Mouse (Mus musculus) spleen, adult 2 months (tissue): ENCODE measurements around the gene Erbb4.

Source experiments
- CTCF ChIP-seq: fragments of 200-500 bp; IDR thresholded peaks from 2 replicates; pipeline ENCODE4 v1.5.1; 2011; ENCODE audit warnings: mild to moderate bottlenecking, inconsistent platforms; ENCODE audit not compliant: insufficient read depth, insufficient read length, insufficient replicate concordance; ENCODE audit errors: extremely low read depth
- POLR2A ChIP-seq: fragments of 200-500 bp; IDR thresholded peaks from 2 replicates; pipeline ENCODE4 v1.6.1; 2011; ENCODE audit warnings: low read depth, low read length, inconsistent platforms

GRCm38 (mm10) chr1:68054715-68055114, 1053.1 kb downstream of the Erbb4 start:
- TF ChIP-seq POLR2A (no peak), CTCF (no peak)
